Mouse (Mus musculus) spleen, adult 2 months (tissue): Measurements from ENCODE around the gene Gsk3a.

ENCODE experiments used
- CTCF ChIP-seq: fragments of 200-500 bp; IDR thresholded peaks from 2 replicates; pipeline ENCODE4 v1.5.1; 2011; ENCODE audit warnings: mild to moderate bottlenecking, inconsistent platforms; ENCODE audit not compliant: insufficient read depth, insufficient read length, insufficient replicate concordance; ENCODE audit errors: extremely low read depth
- POLR2A ChIP-seq: fragments of 200-500 bp; IDR thresholded peaks from 2 replicates; pipeline ENCODE4 v1.6.1; 2011; ENCODE audit warnings: low read depth, low read length, inconsistent platforms

GRCm38 (mm10) chr7:25203624-25204023 lies 34.0 kb downstream of the Gsk3a start:
- no peak for TF ChIP-seq CTCF
- no peak for TF ChIP-seq POLR2A
